Mouse (Mus musculus): ENCODE measurements around the gene Olfr901.
"Not testable (repeated sequence)": the region's sequence is repeated elsewhere in the genome, so short reads cannot be mapped to it uniquely, and the experiment has no call there.

The Olfr901 gene

GRCm38 (mm10) chr9:38429155-38429554 is at the start of gene Olfr901:
Olfr901 (plus strand) TSS chr9:38429455.
- DNase-seq = no peak

- no peak for DNase-seq
Measured at GRCm38 (mm10) chr9:38401398-38401797, 27.9 kb upstream of the Olfr901 start, which contains the start of gene Olfr147. Olfr147 (plus strand) TSS chr9:38401698.

GRCm38 (mm10) chr9:38407502-38407901 is 21.8 kb upstream of the Olfr901 start:
- not testable (repeated sequence) for DNase-seq

GRCm38 (mm10) chr9:38413502-38413901 is 15.8 kb upstream of the Olfr901 start:
- DNase-seq = not testable (repeated sequence)

- DNase-seq = no peak
Measured at GRCm38 (mm10) chr9:38423801-38424200, 5.5 kb upstream of the Olfr901 start.

GRCm38 (mm10) chr9:38427026-38427425 is 2.2 kb upstream of the Olfr901 start:
- no peak for DNase-seq

GRCm38 (mm10) chr9:38447352-38447751 is 18.1 kb downstream of the Olfr901 start, which contains the start of gene Olfr902:
Olfr902 (plus strand) TSS chr9:38447652.
- no peak for DNase-seq

- DNase-seq = no peak
Measured at GRCm38 (mm10) chr9:38462844-38463243, 33.6 kb downstream of the Olfr901 start, which contains the start of gene Olfr904. Olfr904 (plus strand) TSS chr9:38463144.

GRCm38 (mm10) chr9:38470807-38471206 is 41.6 kb downstream of the Olfr901 start, which contains the start of gene Olfr905:
Olfr905 (plus strand) TSS chr9:38471107.
- DNase-seq = no peak

Measured in right cerebral cortex, postnatal 4 days (tissue).